Mouse (Mus musculus) E14TG2a.4 (cell line): ENCODE measurements around the gene Magi1.

Source experiments
- H3K27me3 ChIP-seq: 2 replicates; pipeline ENCODE4 v1.6.1; 2014; ENCODE audit warnings: low read length, control low read depth; ENCODE audit not compliant: insufficient read depth
- H3K36me3 ChIP-seq: 2 replicates; pipeline ENCODE4 v1.6.1; 2014; ENCODE audit warnings: low read length, control low read depth; ENCODE audit not compliant: insufficient read depth
- H3K4me1 ChIP-seq: replicated peaks from 2 replicates; pipeline ENCODE4 v1.6.1; 2014; ENCODE audit warnings: low read depth, low read length, control low read depth
- H3K4me3 ChIP-seq: replicated peaks from 2 replicates; pipeline ENCODE4 v1.5.1; 2014; ENCODE audit warnings: mild to moderate bottlenecking, low read length
- H3K9me3 ChIP-seq: 2 replicates; pipeline ENCODE4 v1.6.1; 2014; ENCODE audit warnings: low read length, control low read depth
- CTCF ChIP-seq: conservative IDR thresholded peaks from 2 replicates; pipeline ENCODE4 v1.5.1; 2014; ENCODE audit warnings: low read length
- NANOG ChIP-seq: IDR thresholded peaks from 2 replicates; pipeline ENCODE4 v1.6.1; 2014; ENCODE audit warnings: borderline replicate concordance, low read length, mixed read lengths
- POU5F1 ChIP-seq: IDR thresholded peaks from 2 replicates; pipeline ENCODE4 v1.6.1; 2014; ENCODE audit warnings: low read length, borderline replicate concordance

The Magi1 gene

GRCm38 (mm10) chr6:94286555-94286954 lies 2.8 kb upstream of the Magi1 start:
- TF ChIP-seq POU5F1 = no peak
- no peak for TF ChIP-seq CTCF
- TF ChIP-seq NANOG = no peak
- peaks cover 14% of the 10 kb centered on the region for H3K27me3 ChIP-seq
- H3K4me3 ChIP-seq = no peak overlapping the region
- peaks cover 26% of the 10 kb centered on the region for H3K4me1 ChIP-seq
- H3K9me3 ChIP-seq = no peaks in the 10 kb centered on the region
- no peaks in the 10 kb centered on the region for H3K36me3 ChIP-seq

GRCm38 (mm10) chr6:94284089-94284825 lies 540 bp upstream of the Magi1 start:
- peaks cover 22% of the 10 kb centered on the region for H3K27me3 ChIP-seq
- no peaks in the 10 kb centered on the region for H3K36me3 ChIP-seq
- no peak for TF ChIP-seq NANOG
- no peak for TF ChIP-seq CTCF
- no peak for TF ChIP-seq POU5F1
- peak overlapping the region; percentile 95 for H3K4me3 ChIP-seq
- H3K4me1 ChIP-seq = peaks cover 26% of the 10 kb centered on the region
- no peaks in the 10 kb centered on the region for H3K9me3 ChIP-seq

GRCm38 (mm10) chr6:94282301-94283241 lies 1.1 kb downstream of the Magi1 start:
- no peaks in the 10 kb centered on the region for H3K36me3 ChIP-seq
- H3K9me3 ChIP-seq = no peaks in the 10 kb centered on the region
- H3K27me3 ChIP-seq = peaks cover 24% of the 10 kb centered on the region
- peaks cover 30% of the 10 kb centered on the region for H3K4me1 ChIP-seq
- TF ChIP-seq POU5F1 = no peak
- no peak for TF ChIP-seq CTCF
- TF ChIP-seq NANOG = peak; percentile 67; the same call in 1 of the 2 replicates
- peak overlapping the region; percentile 95 for H3K4me3 ChIP-seq

- no peak for TF ChIP-seq NANOG
- no peak for TF ChIP-seq POU5F1
- no peak for TF ChIP-seq CTCF
- Histone ChIP-seq H3K27me3 (peaks cover 24% of the 10 kb centered on the region), H3K4me3 (peak overlapping the region; percentile 95), H3K36me3 (no peaks in the 10 kb centered on the region), H3K9me3 (no peaks in the 10 kb centered on the region), H3K4me1 (peaks cover 30% of the 10 kb centered on the region)
Observed at GRCm38 (mm10) chr6:94281606-94282280, 2.0 kb downstream of the Magi1 start.

GRCm38 (mm10) chr6:94273941-94274340 lies 9.8 kb downstream of the Magi1 start:
- TF ChIP-seq NANOG = no peak
- no peak for TF ChIP-seq POU5F1
- no peak for TF ChIP-seq CTCF
- Histone ChIP-seq H3K36me3 (no peaks in the 10 kb centered on the region), H3K9me3 (no peaks in the 10 kb centered on the region), H3K4me3 (no peak overlapping the region), H3K4me1 (peaks cover under 1% of the 10 kb centered on the region; the same call in 1 of the 2 replicates), H3K27me3 (no peaks in the 10 kb centered on the region)

- Histone ChIP-seq H3K9me3 (no peaks in the 10 kb centered on the region), H3K36me3 (no peaks in the 10 kb centered on the region), H3K27me3 (no peaks in the 10 kb centered on the region), H3K4me3 (no peak overlapping the region), H3K4me1 (peaks cover 14% of the 10 kb centered on the region)
- no peak for TF ChIP-seq CTCF
- TF ChIP-seq NANOG = no peak
- no peak for TF ChIP-seq POU5F1
Observed at GRCm38 (mm10) chr6:94270001-94270400, 13.7 kb downstream of the Magi1 start.

GRCm38 (mm10) chr6:94269174-94269573 lies 14.5 kb downstream of the Magi1 start:
- peaks cover 22% of the 10 kb centered on the region for H3K4me1 ChIP-seq
- TF ChIP-seq NANOG = no peak
- TF ChIP-seq CTCF = no peak
- no peak for TF ChIP-seq POU5F1
- no peak overlapping the region for H3K4me3 ChIP-seq
- no peaks in the 10 kb centered on the region for H3K36me3 ChIP-seq
- H3K9me3 ChIP-seq = no peaks in the 10 kb centered on the region
- H3K27me3 ChIP-seq = no peaks in the 10 kb centered on the region

- H3K4me1 ChIP-seq = peaks cover 44% of the 10 kb centered on the region
- H3K4me3 ChIP-seq = no peak overlapping the region
- H3K36me3 ChIP-seq = no peaks in the 10 kb centered on the region
- TF ChIP-seq POU5F1 = peak; percentile 54; the same call in 1 of the 2 replicates
- no peak for TF ChIP-seq NANOG
- no peaks in the 10 kb centered on the region for H3K9me3 ChIP-seq
- H3K27me3 ChIP-seq = no peaks in the 10 kb centered on the region
Observed at GRCm38 (mm10) chr6:94265244-94265935, 18.3 kb downstream of the Magi1 start.
